Mouse (Mus musculus) 3T3-L1 (cell line): Measurements from ENCODE around the gene 4931428L18Rik.

Experiments
- DNase-seq: peaks from one replicate; pipeline ENCODE4 v3.0.0-alpha.2; 2015; ENCODE audit warnings: low read depth, low spot score

The 4931428L18Rik gene

GRCm38 (mm10) chr1:31222564-31222963 is at the start of gene 4931428L18Rik, which contains the start of gene Pih1d3:
TSS of gene 4931428L18Rik (minus strand) at chr1:31222684.
TSS of gene Pih1d3 (plus strand) at chr1:31222838.
- no peak for DNase-seq

- no peak for DNase-seq
Measured at GRCm38 (mm10) chr1:31260218-31260923, 37.9 kb upstream of the 4931428L18Rik start.

GRCm38 (mm10) chr1:31233319-31234036 is 11.0 kb upstream of the 4931428L18Rik start:
- DNase-seq: no peak

GRCm38 (mm10) chr1:31220599-31221250 is 1.8 kb downstream of the 4931428L18Rik start:
- DNase-seq: no peak

- DNase-seq: no peak
Measured at GRCm38 (mm10) chr1:31214831-31215230, 7.7 kb downstream of the 4931428L18Rik start.

- peak; percentile 76 for DNase-seq
Measured at GRCm38 (mm10) chr1:31210144-31210543, 12.3 kb downstream of the 4931428L18Rik start.

- DNase-seq: no peak
Measured at GRCm38 (mm10) chr1:31205770-31206169, 16.7 kb downstream of the 4931428L18Rik start.

GRCm38 (mm10) chr1:31205346-31205745 is 17.1 kb downstream of the 4931428L18Rik start:
- no peak for DNase-seq

- DNase-seq: no peak
Measured at GRCm38 (mm10) chr1:31203771-31204170, 18.7 kb downstream of the 4931428L18Rik start.

- DNase-seq: no peak
Measured at GRCm38 (mm10) chr1:31196959-31197358, 25.5 kb downstream of the 4931428L18Rik start.

- no peak for DNase-seq
Measured at GRCm38 (mm10) chr1:31195633-31196032, 26.9 kb downstream of the 4931428L18Rik start.

GRCm38 (mm10) chr1:31190237-31190866 is 32.1 kb downstream of the 4931428L18Rik start:
- no peak for DNase-seq

- DNase-seq: no peak
Measured at GRCm38 (mm10) chr1:31178264-31178663, 44.2 kb downstream of the 4931428L18Rik start.

- no peak for DNase-seq
Measured at GRCm38 (mm10) chr1:31176101-31176500, 46.4 kb downstream of the 4931428L18Rik start, which contains the start of gene Lgsn. TSS of gene Lgsn (plus strand) at chr1:31176401.

GRCm38 (mm10) chr1:31175401-31175800 is 47.1 kb downstream of the 4931428L18Rik start:
- DNase-seq: no peak

GRCm38 (mm10) chr1:31165326-31166121 is 57.0 kb downstream of the 4931428L18Rik start:
- no peak for DNase-seq

GRCm38 (mm10) chr1:31164527-31165189 is 57.8 kb downstream of the 4931428L18Rik start:
- DNase-seq: no peak

- DNase-seq: peak; percentile 75
Measured at GRCm38 (mm10) chr1:31156884-31157283, 65.6 kb downstream of the 4931428L18Rik start.

- no peak for DNase-seq
Measured at GRCm38 (mm10) chr1:31156185-31156584, 66.3 kb downstream of the 4931428L18Rik start.

GRCm38 (mm10) chr1:31153793-31154349 is 68.6 kb downstream of the 4931428L18Rik start:
- peak; percentile 85 for DNase-seq
